Mouse (Mus musculus): Measurements from ENCODE around the gene Gm27027. TPM values are rescaled to one million over a fixed set of nuclear protein-coding genes. Genes with fewer than 3 reads are reported as not detected.

Gene Gm27027
- total and polyA plus RNA-seq, 2 experiments from 2014 or later: not detected

- ATAC-seq (ENCODE audit: insufficient read depth, low read depth): no peak
- Histone ChIP-seq H3K27ac (ENCODE audit: low read depth) (no peak overlapping the region), H3K4me3 (ENCODE audit: low read depth, low read length) (no peak overlapping the region), H3K9ac (replicated peaks; ENCODE audit: low read depth, low read length) (no peak overlapping the region), H3K27me3 (ENCODE audit: control insufficient read depth, insufficient read depth, low read length) (no peaks in the 10 kb centered on the region), H3K9me3 (replicated peaks; ENCODE audit: control insufficient read depth, low read length) (no peaks in the 10 kb centered on the region), H3K4me1 (ENCODE audit: control insufficient read depth, insufficient read depth) (peaks cover 8% of the 10 kb centered on the region), H3K4me2 (ENCODE audit: low read depth, low read length) (no peak overlapping the region), H3K36me3 (replicated peaks; ENCODE audit: control insufficient read depth, insufficient read depth, low read length) (no peaks in the 10 kb centered on the region)
- no peak for TF ChIP-seq EP300 (IDR thresholded peaks at IDR 0.05; ENCODE audit: low read depth)
- TF ChIP-seq CTCF (IDR thresholded peaks at IDR 0.05; ENCODE audit: low read depth): no peak
- DNase-seq (ENCODE audit: low spot score): no peak
- WGBS: 86% methylated on average over 5 of the region's 5 CpGs
These were observed 44.4 kb upstream of the Gm27027 start for GRCm38 (mm10) chr2:94040391-94041125.

- TF ChIP-seq EP300 (IDR thresholded peaks at IDR 0.05; ENCODE audit: low read depth) (no peak), CTCF (IDR thresholded peaks at IDR 0.05; ENCODE audit: low read depth) (peak; percentile 94)
- H3K27me3 ChIP-seq (ENCODE audit: control insufficient read depth, insufficient read depth, low read length): no peaks in the 10 kb centered on the region
- H3K4me1 ChIP-seq (ENCODE audit: control insufficient read depth, insufficient read depth): no peaks in the 10 kb centered on the region
- peaks cover 16% of the 10 kb centered on the region for H3K36me3 ChIP-seq (replicated peaks; ENCODE audit: control insufficient read depth, insufficient read depth, low read length)
- H3K4me3 ChIP-seq (ENCODE audit: low read depth, low read length): no peak overlapping the region
- ATAC-seq (ENCODE audit: insufficient read depth, low read depth): peak; percentile 57
- DNase-seq (ENCODE audit: low spot score): peak; percentile 40
- 60% methylated on average over 9 of the region's 9 CpGs for WGBS
- H3K9ac ChIP-seq (replicated peaks; ENCODE audit: low read depth, low read length): no peak overlapping the region
- H3K4me2 ChIP-seq (ENCODE audit: low read depth, low read length): no peak overlapping the region
- H3K27ac ChIP-seq (ENCODE audit: low read depth): no peak overlapping the region
- H3K9me3 ChIP-seq (replicated peaks; ENCODE audit: control insufficient read depth, low read length): no peaks in the 10 kb centered on the region
These were observed 39.5 kb upstream of the Gm27027 start for GRCm38 (mm10) chr2:94035428-94036331.

GRCm38 (mm10) chr2:94030602-94031001, 34.4 kb upstream of the Gm27027 start:
- Histone ChIP-seq H3K27ac (ENCODE audit: low read depth) (no peak overlapping the region), H3K9me3 (replicated peaks; ENCODE audit: control insufficient read depth, low read length) (no peaks in the 10 kb centered on the region), H3K4me1 (ENCODE audit: control insufficient read depth, insufficient read depth) (no peaks in the 10 kb centered on the region), H3K4me2 (ENCODE audit: low read depth, low read length) (no peak overlapping the region), H3K4me3 (ENCODE audit: low read depth, low read length) (no peak overlapping the region), H3K27me3 (ENCODE audit: control insufficient read depth, insufficient read depth, low read length) (no peaks in the 10 kb centered on the region), H3K36me3 (replicated peaks; ENCODE audit: control insufficient read depth, insufficient read depth, low read length) (peaks cover 16% of the 10 kb centered on the region), H3K9ac (replicated peaks; ENCODE audit: low read depth, low read length) (no peak overlapping the region)
- TF ChIP-seq EP300 (IDR thresholded peaks at IDR 0.05; ENCODE audit: low read depth) (no peak), CTCF (IDR thresholded peaks at IDR 0.05; ENCODE audit: low read depth) (no peak)
- ATAC-seq (ENCODE audit: insufficient read depth, low read depth): no peak
- DNase-seq (ENCODE audit: low spot score): no peak

- no peak for ATAC-seq (ENCODE audit: insufficient read depth, low read depth)
- H3K4me2 ChIP-seq (ENCODE audit: low read depth, low read length): no peak overlapping the region
- H3K27me3 ChIP-seq (ENCODE audit: control insufficient read depth, insufficient read depth, low read length): no peaks in the 10 kb centered on the region
- no peak overlapping the region for H3K27ac ChIP-seq (ENCODE audit: low read depth)
- no peak for DNase-seq (ENCODE audit: low spot score)
- H3K9me3 ChIP-seq (replicated peaks; ENCODE audit: control insufficient read depth, low read length): no peaks in the 10 kb centered on the region
- H3K4me3 ChIP-seq (ENCODE audit: low read depth, low read length): no peak overlapping the region
- no peaks in the 10 kb centered on the region for H3K4me1 ChIP-seq (ENCODE audit: control insufficient read depth, insufficient read depth)
- H3K36me3 ChIP-seq (replicated peaks; ENCODE audit: control insufficient read depth, insufficient read depth, low read length): no peaks in the 10 kb centered on the region
- no peak overlapping the region for H3K9ac ChIP-seq (replicated peaks; ENCODE audit: low read depth, low read length)
- 27% methylated on average over 6 of the region's 6 CpGs for WGBS
- TF ChIP-seq EP300 (IDR thresholded peaks at IDR 0.05; ENCODE audit: low read depth): no peak
- no peak for TF ChIP-seq CTCF (IDR thresholded peaks at IDR 0.05; ENCODE audit: low read depth)
These were observed 28.5 kb upstream of the Gm27027 start for GRCm38 (mm10) chr2:94024637-94025036.

GRCm38 (mm10) chr2:94010335-94011291, 14.5 kb upstream of the Gm27027 start, which contains the start of gene Alkbh3:
Gene Alkbh3 (minus strand): TSS chr2:94010807.
- Histone ChIP-seq H3K36me3 (replicated peaks; ENCODE audit: control insufficient read depth, insufficient read depth, low read length) (peaks cover 26% of the 10 kb centered on the region), H3K9me3 (replicated peaks; ENCODE audit: control insufficient read depth, low read length) (no peaks in the 10 kb centered on the region), H3K27me3 (ENCODE audit: control insufficient read depth, insufficient read depth, low read length) (no peaks in the 10 kb centered on the region), H3K4me3 (ENCODE audit: low read depth, low read length) (peak within 1 kb of the TSS; percentile 71), H3K27ac (ENCODE audit: low read depth) (peak within 1 kb of the TSS; percentile 70), H3K9ac (replicated peaks; ENCODE audit: low read depth, low read length) (peak within 1 kb of the TSS; percentile 71), H3K4me1 (ENCODE audit: control insufficient read depth, insufficient read depth) (peaks cover 7% of the 10 kb centered on the region), H3K4me2 (ENCODE audit: low read depth, low read length) (peak within 1 kb of the TSS; percentile 73)
- peak; percentile 89 for DNase-seq (ENCODE audit: low spot score)
- TF ChIP-seq EP300 (IDR thresholded peaks at IDR 0.05; ENCODE audit: low read depth) (no peak), CTCF (IDR thresholded peaks at IDR 0.05; ENCODE audit: low read depth) (no peak)
- peak; percentile 99 for ATAC-seq (ENCODE audit: insufficient read depth, low read depth)
- 4% methylated on average over 47 of the region's 47 CpGs for WGBS

Measured in heart, postnatal 0 days (tissue).